27 mouse cellular contexts compared by ENCODE assay signal in the genomic region with DNA sequence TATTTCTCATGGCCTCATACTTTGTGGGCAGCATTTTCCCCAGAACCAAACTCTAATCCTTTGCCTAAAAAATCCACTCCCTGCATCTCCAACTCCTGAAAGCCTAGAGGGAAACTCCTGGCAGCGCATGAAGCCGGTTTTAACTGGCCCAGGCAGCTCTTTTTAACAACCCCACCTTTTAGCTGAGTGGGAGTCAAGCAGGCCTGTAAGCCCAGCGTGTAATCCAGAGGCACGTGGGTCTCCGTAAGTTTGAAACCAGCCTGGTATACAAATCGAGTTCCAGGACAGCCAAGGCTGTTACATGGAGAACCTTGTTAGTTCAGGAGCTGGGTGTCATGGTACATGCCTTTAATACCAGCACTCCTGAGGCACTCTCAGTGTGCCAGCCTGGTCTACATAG. TPM values are rescaled to one million over a fixed set of nuclear protein-coding genes. Genes with fewer than 3 reads are reported as not detected.
DNase-seq lines count a peak whose midpoint lies in the region; ATAC-seq and TF ChIP-seq lines count a peak whose summit lies in the region.
"Had no signal": no experiment of that assay in that cellular context is flagged by ENCODE, and none has a peak within 500 bp of the region (broad histone marks: within the 10 kb centered on the region; RNA-seq: fewer than 3 reads in every experiment).

No protein-coding gene starts in this region.

- 65% methylated on average over 6 of the region's 6 CpGs for WGBS in midbrain, embryonic 16.5 days
- 67% methylated on average over 6 of the region's 6 CpGs for WGBS in midbrain, embryonic 13.5 days

- no peak overlapping the region for H3K4me2 ChIP-seq in midbrain, embryonic 16.5 days (ENCODE audit: low read length)
- no peak overlapping the region for H3K4me2 ChIP-seq in midbrain, embryonic 13.5 days (replicated peaks)
- H3K4me2 ChIP-seq: hindbrain, embryonic 13.5 days; limb, embryonic 15.5 days; liver, embryonic 15.5 days; midbrain, embryonic 12.5 days; neural tube, embryonic 13.5 days had no signal

- no peak for TF ChIP-seq CTCF in layer of hippocampus, adult 2 months (conservative IDR thresholded peaks at IDR 0.05)

- no peak overlapping the region for H3K4me3 ChIP-seq in layer of hippocampus, adult 2 months
- no peak overlapping the region for H3K4me3 ChIP-seq in midbrain, embryonic 16.5 days (ENCODE audit: low read depth, low read length)
- H3K4me3 ChIP-seq in midbrain, embryonic 13.5 days (replicated peaks), result no peak overlapping the region
- H3K4me3 ChIP-seq: embryonic facial prominence, embryonic 10.5 days; heart, embryonic 10.5 days; hindbrain, embryonic 13.5 days; limb, embryonic 15.5 days; liver, embryonic 15.5 days; midbrain, embryonic 12.5 days; myocyte; neural tube, embryonic 13.5 days had no signal

- H3K27ac ChIP-seq in layer of hippocampus, adult 2 months, result peak overlapping the region; percentile 88
- H3K27ac ChIP-seq in midbrain, embryonic 16.5 days (ENCODE audit: low read length), result peak overlapping the region; percentile 21; the same call in 1 of the 2 replicates
- no peak overlapping the region for H3K27ac ChIP-seq in midbrain, embryonic 13.5 days
- H3K27ac ChIP-seq: embryonic facial prominence, embryonic 10.5 days; heart, embryonic 10.5 days; hindbrain, embryonic 13.5 days; limb, embryonic 15.5 days; liver, embryonic 15.5 days; midbrain, embryonic 12.5 days; stomach, postnatal 0 days had no signal

- no peaks in the 10 kb centered on the region for H3K9me3 ChIP-seq in midbrain, embryonic 16.5 days (replicated peaks; ENCODE audit: control insufficient read depth, low read length, poor library complexity, severe bottlenecking)
- no peaks in the 10 kb centered on the region for H3K9me3 ChIP-seq in midbrain, embryonic 13.5 days
- H3K9me3 ChIP-seq: embryonic facial prominence, embryonic 10.5 days; heart, embryonic 10.5 days; hindbrain, embryonic 13.5 days; limb, embryonic 15.5 days; liver, embryonic 15.5 days; midbrain, embryonic 12.5 days; neural tube, embryonic 13.5 days had no signal

- 0 out of 2 replicates have a peak, but pooled peaks have one; percentile 7 for ATAC-seq in frontal cortex, adult (ENCODE audit: low TSS enrichment)
- ATAC-seq in midbrain, embryonic 16.5 days, result no peak
- ATAC-seq in midbrain, embryonic 13.5 days, result no peak
- ATAC-seq: lung, postnatal 0 days had no signal

- no peaks in the 10 kb centered on the region for H3K27me3 ChIP-seq in midbrain, embryonic 16.5 days (ENCODE audit: control insufficient read depth, insufficient read depth, low read depth, low read length)
- no peaks in the 10 kb centered on the region for H3K27me3 ChIP-seq in midbrain, embryonic 13.5 days
- H3K27me3 ChIP-seq: hindbrain, embryonic 13.5 days; limb, embryonic 15.5 days; liver, embryonic 15.5 days; midbrain, embryonic 12.5 days; neural tube, embryonic 13.5 days had no signal

- no peak for DNase-seq in frontal cortex, postnatal 36 days (ENCODE audit: low spot score in 2 of 2)
- no peak for DNase-seq in layer of hippocampus, adult 2 months (ENCODE audit: low spot score in 2 of 2)
- DNase-seq in layer of hippocampus, adult 8-10 months (ENCODE audit: low spot score in 2 of 2), result no peak
- peak; percentile 82 for DNase-seq in ZHBTc4 (ENCODE audit: low read depth, low spot score)
- DNase-seq in adrenal gland, adult 8-10 months, result no peak
- DNase-seq: adrenal gland, postnatal 25 days; cerebellum, adult 11 months; cerebellum, postnatal 10 days; heart, postnatal 14 days; kidney, adult 2 months; kidney, postnatal 14 days; layer of hippocampus, postnatal 36 days; thymus, adult 2 months; thymus, postnatal 4 days had no signal

- H3K36me3 ChIP-seq in midbrain, embryonic 16.5 days (ENCODE audit: control insufficient read depth, insufficient read depth, low read length), result peaks cover 6% of the 10 kb centered on the region; the same call in 1 of the 2 replicates
- peaks cover 17% of the 10 kb centered on the region for H3K36me3 ChIP-seq in midbrain, embryonic 13.5 days
- H3K36me3 ChIP-seq: liver, embryonic 15.5 days; midbrain, embryonic 12.5 days had no signal

- H3K4me1 ChIP-seq in midbrain, embryonic 16.5 days (ENCODE audit: control insufficient read depth, insufficient read depth, low read length), result peaks cover 46% of the 10 kb centered on the region
- H3K4me1 ChIP-seq in midbrain, embryonic 13.5 days (replicated peaks), result peaks cover 48% of the 10 kb centered on the region

- no peak overlapping the region for H3K9ac ChIP-seq in midbrain, embryonic 16.5 days (ENCODE audit: low read depth, low read length)
- no peak overlapping the region for H3K9ac ChIP-seq in midbrain, embryonic 13.5 days (replicated peaks)
- H3K9ac ChIP-seq: limb, embryonic 15.5 days; liver, embryonic 15.5 days; neural tube, embryonic 13.5 days had no signal

RNA-seq across cellular contexts. Expression of gene Macf1, which starts 14.5 kb away (rescaled TPM):
- total RNA-seq in layer of hippocampus, adult 2 months (2021), result 100 to 1,000 TPM; 231 to 247 TPM
- total RNA-seq in layer of hippocampus, adult 8-10 months (2022), result 100 to 1,000 TPM; 235 to 265 (median 249) TPM
- 75.7 and 78.7 TPM in 2 replicates for polyA plus RNA-seq in midbrain, embryonic 16.5 days (2015; fragmentation: Nextera tagmentation; extraction: Ambion mirVana)
- 74.9 and 75.4 TPM in 2 replicates for polyA plus RNA-seq in midbrain, embryonic 13.5 days (2015; fragmentation: Nextera tagmentation; extraction: Ambion mirVana)
- 100 to 1,000 TPM; 137 to 199 (median 157) TPM for total RNA-seq in adrenal gland, adult 8-10 months (2022)

RNA-seq across cellular contexts. Expression of gene Ndufs5, which starts 48.3 kb away (rescaled TPM):
- total RNA-seq in layer of hippocampus, adult 2 months (2021), result 100 to 1,000 TPM; 169 to 194 TPM
- total RNA-seq in layer of hippocampus, adult 8-10 months (2022), result 100 to 1,000 TPM; 145 to 182 (median 170) TPM
- polyA plus RNA-seq in midbrain, embryonic 16.5 days (2015; fragmentation: Nextera tagmentation; extraction: Ambion mirVana), result 403 and 425 TPM in 2 replicates
- 394 TPM in 2 replicates for polyA plus RNA-seq in midbrain, embryonic 13.5 days (2015; fragmentation: Nextera tagmentation; extraction: Ambion mirVana)
- 100 to 1,000 TPM; 141 to 205 (median 168) TPM for total RNA-seq in adrenal gland, adult 8-10 months (2022)
